Mouse (Mus musculus) limb, embryonic 14.5 days (tissue): Measurements from ENCODE around the gene Pik3c2b. TPM values are rescaled to one million over a fixed set of nuclear protein-coding genes. Genes with fewer than 3 reads are reported as not detected.

ENCODE experiments used
- ATAC-seq: fragments of 200-750 bp; cut with Nextera tagmentation; 2 replicates; pipeline ENCODE4 v1.8.0; 2017; ENCODE audit warnings: low read depth, moderate number of reproducible peaks, moderate TSS enrichment; ENCODE audit not compliant: low FRiP score
- DNase-seq: peaks from one replicate; pipeline ENCODE4 v3.0.0-alpha.2; 2015; ENCODE audit warnings: low spot score
- H3K27ac ChIP-seq: fragments of 300-500 bp; sonication (generic); replicated peaks from 2 replicates; pipeline ENCODE4 v1.5.1; 2014; ENCODE audit warnings: low read depth, mild to moderate bottlenecking, low read length, moderate library complexity, mixed read lengths
- H3K27me3 ChIP-seq: fragments of 300-500 bp; sonication (generic); 2 replicates; pipeline ENCODE4 v1.6.1; 2014; ENCODE audit warnings: low read length, mixed read lengths; ENCODE audit not compliant: control insufficient read depth, insufficient read depth
- H3K36me3 ChIP-seq: fragments of 300-500 bp; sonication (generic); 2 replicates; pipeline ENCODE4 v1.6.1; 2014; ENCODE audit warnings: mild to moderate bottlenecking, low read length, moderate library complexity, mixed read lengths; ENCODE audit not compliant: control insufficient read depth, insufficient read depth
- H3K4me1 ChIP-seq: fragments of 300-500 bp; sonication (generic); 2 replicates; pipeline ENCODE4 v1.6.1; 2014; ENCODE audit warnings: antibody characterized with exemption, low read length, mixed read lengths; ENCODE audit not compliant: control insufficient read depth, insufficient read depth
- H3K4me2 ChIP-seq: fragments of 300-500 bp; sonication (generic); replicated peaks from 2 replicates; pipeline ENCODE4 v1.6.1; 2014; ENCODE audit warnings: low read depth, mild to moderate bottlenecking, low read length, moderate library complexity; ENCODE audit not compliant: severe bottlenecking
- H3K4me3 ChIP-seq: fragments of 300-500 bp; sonication (generic); replicated peaks from 2 replicates; pipeline ENCODE4 v1.5.1; 2014; ENCODE audit warnings: low read length
- H3K9ac ChIP-seq: fragments of 300-500 bp; sonication (generic); 2 replicates; pipeline ENCODE4 v1.6.1; 2014; ENCODE audit warnings: mild to moderate bottlenecking, low read depth, low read length, moderate library complexity; ENCODE audit not compliant: severe bottlenecking
- H3K9me3 ChIP-seq: fragments of 300-500 bp; sonication (generic); 2 replicates; pipeline ENCODE4 v1.6.1; 2016; ENCODE audit warnings: low read length; ENCODE audit not compliant: control insufficient read depth
- POLR2A ChIP-seq: fragments of 200-500 bp; IDR thresholded peaks from 2 replicates; pipeline ENCODE4 v1.8.0; 2012; ENCODE audit warnings: inconsistent platforms, mild to moderate bottlenecking, moderate library complexity, borderline replicate concordance; ENCODE audit not compliant: insufficient read depth, insufficient read length; ENCODE audit errors: extremely low read depth
- whole genome bisulfite sequencing: fragments of 180-500 bp; shearing (Covaris S2); extraction: QIAGEN DNeasy Blood & Tissue Kit; methylation state at CpG from one replicate; pipeline ENCODE4 v1.1.7; 2014; 5-methylcytosine and 5-hydroxymethylcytosine counted together
- polyA plus RNA-seq, 2 experiments: library from polyadenylated mRNA; depleted of rRNA in 1 of 2; stranded (reverse) in 1 of 2; unstranded in 1 of 2; fragments of >200 nt; fragmentation: Nextera tagmentation in 1 of 2; extraction: Ambion mirVana in 1 of 2; gene quantifications; 2 replicates each; pipeline versions ENCODE4 v1.2.1 to v1.2.3; 2012 to 2014

Gene Pik3c2b
- 10.7 and 13.5 TPM in 2 replicates for polyA plus RNA-seq (2012; rRNA removed)
- 8.1 and 8.4 TPM in 2 replicates for polyA plus RNA-seq (2014; fragmentation: Nextera tagmentation; extraction: Ambion mirVana)

- Histone ChIP-seq H3K9me3 (no peaks in the 10 kb centered on the region), H3K36me3 (no peaks in the 10 kb centered on the region), H3K27me3 (no peaks in the 10 kb centered on the region; the same call in 1 of the 2 replicates), H3K9ac (peak within 1 kb of the TSS; percentile 95), H3K4me3 (peak within 1 kb of the TSS; percentile 85), H3K27ac (peak within 1 kb of the TSS; percentile 75), H3K4me1 (peaks cover 30% of the 10 kb centered on the region), H3K4me2 (peak within 1 kb of the TSS; percentile 90)
- 0 out of 2 replicates have a peak, but pooled peaks have one; percentile 1 for ATAC-seq
- no peak for TF ChIP-seq POLR2A
- DNase-seq, result no peak
- 2% methylated on average over 15 of the region's 15 CpGs for WGBS
These were observed at the start of gene Pik3c2b for GRCm38 (mm10) chr1:133045011-133045860. TSS of gene Pik3c2b (plus strand) at chr1:133045667.

- peaks cover 89% of the 10 kb centered on the region for H3K36me3 ChIP-seq
- WGBS, result 92% methylated on average over 6 of the region's 6 CpGs
These were observed 45.1 kb upstream of the Pik3c2b start for GRCm38 (mm10) chr1:133000347-133000746.

GRCm38 (mm10) chr1:133006571-133006970 is 38.9 kb upstream of the Pik3c2b start:
- H3K27ac ChIP-seq, result no peak overlapping the region
- no peak overlapping the region for H3K4me3 ChIP-seq
- no peak overlapping the region for H3K9ac ChIP-seq
- H3K27me3 ChIP-seq, result no peaks in the 10 kb centered on the region
- no peaks in the 10 kb centered on the region for H3K9me3 ChIP-seq
- H3K4me1 ChIP-seq, result no peaks in the 10 kb centered on the region
- ATAC-seq (no peak), DNase-seq (no peak)
- H3K36me3 ChIP-seq, result peaks cover 67% of the 10 kb centered on the region
- WGBS, result 84% methylated on average over 3 of the region's 3 CpGs
- TF ChIP-seq POLR2A, result no peak
- H3K4me2 ChIP-seq, result no peak overlapping the region

More at GRCm38 (mm10) chr1:133000347-133000746, 45.1 kb upstream of the Pik3c2b start:
- no peak overlapping the region for H3K27ac ChIP-seq
- no peak for TF ChIP-seq POLR2A
- no peak overlapping the region for H3K9ac ChIP-seq
- no peak overlapping the region for H3K4me3 ChIP-seq
- ATAC-seq, result no peak
- no peak overlapping the region for H3K4me2 ChIP-seq
- H3K9me3 ChIP-seq, result no peaks in the 10 kb centered on the region
- no peaks in the 10 kb centered on the region for H3K4me1 ChIP-seq
- H3K27me3 ChIP-seq, result no peaks in the 10 kb centered on the region
- DNase-seq, result no peak

GRCm38 (mm10) chr1:133011955-133012841 is 33.3 kb upstream of the Pik3c2b start:
- H3K4me1 ChIP-seq, result no peaks in the 10 kb centered on the region
- H3K4me2 ChIP-seq, result no peak overlapping the region
- no peak overlapping the region for H3K27ac ChIP-seq
- H3K9me3 ChIP-seq, result no peaks in the 10 kb centered on the region
- peaks cover 71% of the 10 kb centered on the region for H3K36me3 ChIP-seq
- WGBS, result 88% methylated on average over 11 of the region's 13 CpGs
- TF ChIP-seq POLR2A, result no peak
- no peak overlapping the region for H3K4me3 ChIP-seq
- H3K27me3 ChIP-seq, result no peaks in the 10 kb centered on the region
- no peak for ATAC-seq
- no peak for DNase-seq
- H3K9ac ChIP-seq, result no peak overlapping the region

- peak; percentile 8 for DNase-seq
- ATAC-seq, result no peak
These were observed 32.1 kb upstream of the Pik3c2b start for GRCm38 (mm10) chr1:133013331-133013730.

More at GRCm38 (mm10) chr1:133013331-133013730, 32.1 kb upstream of the Pik3c2b start:
- Histone ChIP-seq H3K4me2 (no peak overlapping the region), H3K27ac (no peak overlapping the region), H3K9ac (no peak overlapping the region), H3K36me3 (peaks cover 73% of the 10 kb centered on the region), H3K27me3 (no peaks in the 10 kb centered on the region), H3K4me1 (no peaks in the 10 kb centered on the region), H3K9me3 (no peaks in the 10 kb centered on the region), H3K4me3 (no peak overlapping the region)
- no peak for TF ChIP-seq POLR2A
